Mouse (Mus musculus) heart, postnatal 14 days (tissue): ENCODE data around the gene Syn3. TPM values are rescaled to one million over a fixed set of nuclear protein-coding genes. Genes with fewer than 3 reads are reported as not detected.
"Not testable (repeated sequence)": the region's sequence is repeated elsewhere in the genome, so short reads cannot be mapped to it uniquely, and the experiment has no call there.

ENCODE experiments used
- DNase-seq, 2 experiments: peaks; one replicate each; pipeline ENCODE4 v3.0.0; 2021 to 2022
- intact Hi-C: fragments of 180-260 bp; cut with DNase I; formaldehyde crosslinking; loops from one replicate; pipeline ENCODE4 v1.15.1; 2025
- long read RNA-seq, 2 experiments: library from polyadenylated mRNA; stranded (forward); transcript quantifications; one replicate each; pipeline ENCODE4 v2.0.0; 2021
- total RNA-seq, 2 experiments: library from RNA; stranded (reverse); gene quantifications; 2 replicates each; pipeline ENCODE4 v1.2.3; 2021

Syn3 gene
- total RNA-seq: under 1 TPM; 0.32 to 0.36 TPM
- long read RNA-seq, experiment 1: 0 reads
- long read RNA-seq, experiment 2, partial matches to known transcripts: 0 of 1 reads
- long read RNA-seq, experiment 2, other reads (novel, unspliced or antisense): 1 of 1 reads

DNA sequence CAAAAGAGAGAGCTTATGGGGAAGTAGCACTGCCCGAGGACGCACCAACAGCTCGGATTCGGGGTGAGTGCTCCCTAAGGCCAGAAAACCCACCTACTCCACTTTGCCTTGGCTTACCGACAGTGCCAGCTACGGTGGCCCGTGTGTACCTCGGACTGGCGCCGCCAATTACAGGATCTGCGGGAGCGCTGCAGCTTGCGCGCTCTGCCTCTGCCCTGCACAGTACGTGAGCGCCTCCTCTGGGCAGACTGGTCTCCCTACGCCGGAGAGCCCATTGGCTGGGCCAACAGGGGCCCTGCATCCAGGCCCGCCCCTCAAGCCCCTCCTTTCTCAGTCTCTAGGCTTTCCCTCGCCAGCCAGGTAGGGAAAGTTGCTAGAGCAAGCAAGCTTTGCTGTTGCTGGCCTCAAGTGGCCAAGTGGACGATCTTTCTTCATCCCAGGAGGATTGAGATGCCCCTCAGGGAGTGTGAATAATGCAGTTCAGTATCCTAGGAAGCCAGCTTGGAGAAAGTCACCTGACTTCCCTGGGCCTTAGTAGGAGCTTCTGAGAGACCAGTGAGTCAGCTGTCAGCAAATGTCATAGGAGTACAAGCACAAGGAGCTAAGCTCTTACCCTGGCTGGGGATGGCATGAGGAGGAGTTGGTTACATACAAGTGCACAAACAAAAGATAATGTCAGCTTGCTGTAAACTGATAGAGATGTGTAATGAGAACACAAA lies at the start of gene Syn3:
Gene Syn3, minus strand, starts transcription at position 224 of the 719 bp plus-strand sequence.
- intact Hi-C loops: no loop called here
- DNase-seq: peak; percentile 80 to 89

- DNase-seq, intact Hi-C loops: not testable (repeated sequence)
Measured at GRCm38 (mm10) chr10:86526357-86526874, 27.7 kb upstream of the Syn3 start.

DNA sequence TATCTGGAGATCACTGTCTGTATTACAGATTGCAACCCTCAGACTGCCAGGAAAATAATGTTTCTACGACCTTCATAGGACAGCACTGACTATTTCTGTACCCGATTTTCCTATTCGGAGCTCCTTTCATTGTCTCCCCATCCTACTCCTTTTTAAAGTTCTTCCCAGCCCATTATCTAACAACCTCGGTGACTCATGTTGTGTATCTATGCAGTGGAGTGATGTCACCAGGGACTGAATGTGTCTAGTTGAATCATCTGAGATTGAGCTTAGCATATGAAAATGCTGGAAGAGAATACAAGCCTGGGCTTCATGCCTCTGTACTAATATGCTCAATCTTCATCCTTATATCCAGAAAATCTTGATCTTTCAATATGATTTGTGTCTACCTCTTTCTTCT lies 15.1 kb upstream of the Syn3 start:
- intact Hi-C loops: no loop called here
- no peak for DNase-seq

- DNase-seq: no peak
- intact Hi-C loops: no loop called here
Measured at GRCm38 (mm10) chr10:86510941-86511340, 12.2 kb upstream of the Syn3 start.

GRCm38 (mm10) chr10:86502063-86502462 lies 3.4 kb upstream of the Syn3 start:
- no peak for DNase-seq
- intact Hi-C loops: no loop called here

DNA sequence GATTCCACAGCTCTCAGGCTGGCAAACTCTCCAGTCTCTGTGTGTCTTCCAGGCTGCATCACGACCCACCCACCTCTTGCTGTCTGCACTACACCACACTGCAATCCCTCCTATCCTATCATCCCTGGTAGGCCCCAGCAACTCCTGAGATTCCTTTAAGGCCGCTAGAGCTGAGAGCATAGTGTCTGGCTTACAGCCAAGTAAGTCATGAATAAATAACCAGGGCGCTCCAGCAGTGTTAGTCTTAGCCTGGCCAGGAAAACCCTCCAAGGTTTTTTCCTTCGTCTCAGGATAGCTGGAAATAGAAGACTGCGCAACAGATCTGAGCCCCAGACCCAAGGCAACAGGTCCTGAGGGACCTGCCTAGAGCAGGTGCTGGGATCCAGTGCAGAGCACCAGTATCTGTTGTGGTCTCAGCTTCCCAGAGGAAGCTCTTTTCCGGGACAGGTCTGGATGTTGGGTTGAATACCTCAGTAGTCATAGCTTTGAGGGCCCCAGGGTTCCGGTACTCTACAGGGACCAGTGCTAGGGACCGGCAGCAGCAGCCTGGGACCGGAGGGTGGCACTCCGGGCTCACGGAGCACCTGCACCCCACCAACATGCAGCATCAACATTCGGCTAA lies 534 bp downstream of the Syn3 start:
- DNase-seq: peak; percentile 2 to 22
- intact Hi-C loops: no loop called here

GRCm38 (mm10) chr10:86495851-86496250 lies 2.8 kb downstream of the Syn3 start:
- no peak for DNase-seq
- intact Hi-C loops: no loop called here

GRCm38 (mm10) chr10:86493140-86493539 lies 5.6 kb downstream of the Syn3 start:
- no peak for DNase-seq
- intact Hi-C loops: no loop called here

DNA sequence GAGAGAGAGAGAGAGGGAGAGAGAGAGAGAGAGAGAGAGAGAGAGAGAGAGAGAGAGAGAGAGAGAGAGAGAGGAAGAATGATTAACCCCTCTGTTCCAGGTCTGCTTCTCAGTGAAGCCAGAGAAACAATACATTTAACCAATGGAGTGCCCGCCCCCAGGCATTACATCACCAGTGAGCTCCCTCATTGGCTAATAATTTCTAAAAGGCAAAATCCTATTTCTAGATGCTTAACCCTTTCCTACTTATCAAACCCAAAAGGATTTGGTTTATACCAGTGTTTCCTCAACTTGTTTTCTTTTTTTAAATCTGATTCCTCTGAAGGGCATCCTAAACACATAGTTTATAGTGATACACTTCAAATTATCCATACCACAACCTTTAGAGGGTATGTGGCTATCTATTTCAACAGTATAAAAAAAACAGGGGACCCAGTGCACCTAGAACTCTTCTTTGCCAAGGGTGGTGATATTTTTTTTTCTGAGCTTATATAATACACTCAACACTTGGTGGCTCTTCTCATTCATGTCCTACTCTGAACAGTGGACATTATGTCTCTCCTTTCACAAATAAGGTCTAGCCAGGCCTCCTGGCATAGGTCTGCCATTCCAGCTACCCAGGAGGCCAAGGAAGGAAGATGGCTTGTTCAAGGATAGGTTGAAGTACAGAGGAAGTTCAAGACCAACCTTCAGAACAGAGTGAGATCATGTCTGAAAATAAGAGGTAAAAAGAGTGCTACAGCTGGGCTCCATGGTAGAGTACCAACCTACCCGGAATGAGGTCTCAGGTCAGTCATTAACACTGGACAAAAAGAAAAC lies 6.4 kb downstream of the Syn3 start:
- DNase-seq: no peak
- intact Hi-C loops: no loop called here

GRCm38 (mm10) chr10:86491316-86492088 lies 7.2 kb downstream of the Syn3 start:
- no peak for DNase-seq
- intact Hi-C loops: no loop called here

GRCm38 (mm10) chr10:86488544-86488943 lies 10.2 kb downstream of the Syn3 start:
- DNase-seq: no peak
- intact Hi-C loops: no loop called here

- intact Hi-C loops: no loop called here
- no peak for DNase-seq
Measured at GRCm38 (mm10) chr10:86485971-86486370, 12.7 kb downstream of the Syn3 start.

- intact Hi-C loops: no loop called here
- DNase-seq: peak; percentile 9 to 42
Measured at GRCm38 (mm10) chr10:86483968-86484367, 14.7 kb downstream of the Syn3 start.

GRCm38 (mm10) chr10:86482496-86482895 lies 16.2 kb downstream of the Syn3 start:
- DNase-seq: no peak
- intact Hi-C loops: no loop called here

- no peak for DNase-seq
- intact Hi-C loops: no loop called here
Measured at GRCm38 (mm10) chr10:86480711-86481110, 18.0 kb downstream of the Syn3 start.

DNA sequence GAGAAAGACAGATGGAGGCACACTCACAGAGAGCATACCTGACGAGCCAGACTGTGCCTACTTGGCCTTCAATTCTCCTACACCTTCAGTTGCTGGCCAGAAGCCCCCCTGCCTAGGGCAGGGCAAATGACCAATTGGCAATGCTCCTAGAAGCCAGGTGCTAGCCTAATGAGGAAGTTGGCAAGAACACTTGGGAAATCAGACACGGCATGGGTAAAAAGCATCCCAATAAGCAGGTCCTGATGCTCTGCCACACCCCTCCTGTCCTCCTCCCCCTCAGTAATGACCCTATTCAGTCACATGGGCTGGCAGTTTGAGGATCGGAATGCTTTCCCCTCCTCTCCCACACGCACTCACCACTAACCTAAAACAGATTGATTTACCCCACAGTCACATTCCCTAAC lies 19.0 kb downstream of the Syn3 start:
- no peak for DNase-seq
- intact Hi-C loops: no loop called here

GRCm38 (mm10) chr10:86476720-86477119 lies 22.0 kb downstream of the Syn3 start:
- DNase-seq: no peak
- intact Hi-C loops: no loop called here

GRCm38 (mm10) chr10:86475270-86475669 lies 23.4 kb downstream of the Syn3 start:
- intact Hi-C loops: no loop called here
- DNase-seq: no peak

GRCm38 (mm10) chr10:86474176-86475154 lies 24.2 kb downstream of the Syn3 start:
- DNase-seq: no peak
- intact Hi-C loops: loop anchor here (5.0 kb wide), 1 partner anchor 258 kb away; no protein-coding TSS in a partner anchor
